Mouse (Mus musculus): ENCODE measurements at regions not wholly inside any gene's neighbourhood (a gene's known extent, or its start where the extent isn't known, plus 50 kb on each side); places are given as distances from the start of the nearest gene placed in this dataset.

DNA sequence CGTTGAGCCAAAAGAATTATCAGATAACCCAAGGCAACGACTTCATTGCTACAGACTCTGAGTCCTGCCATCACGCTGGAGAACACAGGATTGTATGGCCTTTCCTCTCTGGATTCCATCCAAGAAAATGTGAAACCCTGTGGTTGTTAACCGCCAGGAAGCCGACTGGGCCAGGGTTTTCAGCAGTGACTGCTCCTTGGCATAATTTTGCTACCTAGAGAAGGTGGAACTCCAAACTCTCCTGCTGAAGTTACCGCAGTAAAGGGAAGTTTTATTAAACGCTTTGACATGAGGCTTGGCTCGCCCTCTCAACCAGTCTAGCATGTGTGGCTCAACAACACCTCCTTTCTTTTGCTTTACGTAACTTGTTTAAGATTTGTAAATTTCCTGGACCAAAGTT, 116.9 kb downstream of the Wif1 start:
- ATAC-seq (ENCODE audit: extremely low read depth, insufficient number of reproducible peaks, low FRiP score, low TSS enrichment) = no peak
- H3K4me3 ChIP-seq = no peak overlapping the region
- H3K27ac ChIP-seq (replicated peaks) = no peak overlapping the region
- no peaks in the 10 kb centered on the region for H3K9me3 ChIP-seq
- 67% methylated on average over 9 of the region's 9 CpGs for WGBS
- H3K27me3 ChIP-seq (replicated peaks) = no peaks in the 10 kb centered on the region
- peaks cover 15% of the 10 kb centered on the region for H3K4me1 ChIP-seq
- H3K9ac ChIP-seq = no peak overlapping the region
- no peak overlapping the region for H3K4me2 ChIP-seq
- H3K36me3 ChIP-seq = no peaks in the 10 kb centered on the region

DNA sequence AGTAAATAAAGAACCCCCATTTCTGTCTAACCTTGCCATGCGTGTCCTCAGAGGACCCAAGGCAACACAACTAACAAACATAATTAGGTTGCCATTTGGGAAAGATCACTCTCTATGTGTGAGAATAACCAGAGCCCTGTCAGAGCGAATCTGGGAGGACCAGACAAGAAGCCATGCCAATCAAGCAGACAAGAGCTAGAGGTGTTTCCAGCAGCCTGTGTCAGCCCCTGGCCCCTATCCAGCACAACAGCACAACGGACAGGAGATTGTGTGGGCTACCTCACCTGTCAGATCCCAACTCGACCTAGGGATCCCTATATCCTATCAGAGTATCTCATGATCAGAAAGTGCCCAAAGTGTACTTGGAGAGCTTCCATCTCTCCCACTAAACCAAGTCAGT, 119.9 kb downstream of the Wif1 start:
- Histone ChIP-seq H3K36me3 (no peaks in the 10 kb centered on the region), H3K27me3 (replicated peaks) (no peaks in the 10 kb centered on the region), H3K9me3 (no peaks in the 10 kb centered on the region), H3K9ac (no peak overlapping the region), H3K4me3 (no peak overlapping the region), H3K4me1 (peaks cover 15% of the 10 kb centered on the region), H3K27ac (replicated peaks) (peak overlapping the region; percentile 33), H3K4me2 (peak overlapping the region; percentile 40)
- ATAC-seq (ENCODE audit: extremely low read depth, insufficient number of reproducible peaks, low FRiP score, low TSS enrichment) = no peak
- WGBS = 25% methylated on average over 4 of the region's 4 CpGs

DNA sequence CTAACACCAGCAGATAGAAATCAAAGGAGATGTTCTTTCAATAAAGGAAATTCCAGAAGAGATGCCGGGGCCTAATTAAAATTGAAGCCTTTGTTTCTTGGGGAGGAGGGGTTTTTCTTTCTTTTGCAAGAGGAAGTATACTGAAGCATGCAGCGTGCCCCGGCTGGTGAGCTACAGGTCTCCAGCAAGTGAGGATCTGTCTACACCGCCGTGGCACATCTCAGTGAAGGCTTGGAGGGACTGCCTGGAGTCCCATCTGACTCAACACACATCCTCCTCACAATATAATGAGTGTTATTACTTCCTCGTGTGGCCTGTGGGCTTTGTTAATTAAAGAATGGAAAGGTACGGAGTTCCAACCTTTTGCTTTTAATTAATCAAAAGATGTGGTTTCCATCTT, 126.7 kb downstream of the Wif1 start:
- 79% methylated on average over 7 of the region's 7 CpGs for WGBS

DNA sequence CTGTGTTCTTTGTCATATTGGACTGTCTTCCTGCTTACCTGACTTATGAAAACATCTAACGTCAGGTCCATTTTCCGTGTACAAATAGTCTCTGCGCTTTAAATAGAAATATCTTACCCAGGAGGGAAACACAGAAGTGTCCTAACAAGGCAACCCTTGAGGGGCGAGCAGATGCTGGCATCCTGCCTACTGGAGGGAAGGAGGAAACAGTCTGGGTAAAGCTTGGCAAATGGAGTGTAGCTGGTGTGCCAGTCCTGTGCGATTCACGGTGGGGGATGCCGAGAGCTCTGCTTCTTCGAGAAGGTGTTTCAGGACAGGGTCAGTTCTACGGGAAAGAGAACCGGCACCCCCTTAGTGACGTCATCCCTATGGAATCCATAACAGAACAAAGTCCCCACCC, 127.4 kb downstream of the Wif1 start:
- 0 out of 2 replicates have a peak overlapping the region, but pooled peaks have one; percentile 3 for H3K4me3 ChIP-seq
- H3K36me3 ChIP-seq = no peaks in the 10 kb centered on the region
- H3K9ac ChIP-seq = peak overlapping the region; percentile 33; the same call in 1 of the 2 replicates
- no peak; the same call in 1 of the 2 replicates for ATAC-seq (ENCODE audit: extremely low read depth, insufficient number of reproducible peaks, low FRiP score, low TSS enrichment)
- peak overlapping the region; percentile 40 for H3K4me2 ChIP-seq
- 53% methylated on average over 11 of the region's 11 CpGs for WGBS
- H3K27me3 ChIP-seq (replicated peaks) = no peaks in the 10 kb centered on the region
- H3K4me1 ChIP-seq = peaks cover 15% of the 10 kb centered on the region
- H3K9me3 ChIP-seq = peaks cover 6% of the 10 kb centered on the region; the same call in 1 of the 2 replicates
- H3K27ac ChIP-seq (replicated peaks) = peak overlapping the region; percentile 61

More for the DNA sequence above, 126.7 kb downstream of the Wif1 start:
- H3K27ac ChIP-seq (replicated peaks) = peak overlapping the region; percentile 61
- H3K9ac ChIP-seq = no peak overlapping the region
- H3K4me2 ChIP-seq = no peak overlapping the region
- ATAC-seq (ENCODE audit: extremely low read depth, insufficient number of reproducible peaks, low FRiP score, low TSS enrichment) = no peak
- H3K4me3 ChIP-seq = no peak overlapping the region
- H3K9me3 ChIP-seq = peaks cover 6% of the 10 kb centered on the region; the same call in 1 of the 2 replicates
- no peaks in the 10 kb centered on the region for H3K27me3 ChIP-seq (replicated peaks)
- no peaks in the 10 kb centered on the region for H3K36me3 ChIP-seq
- peaks cover 15% of the 10 kb centered on the region for H3K4me1 ChIP-seq

DNA sequence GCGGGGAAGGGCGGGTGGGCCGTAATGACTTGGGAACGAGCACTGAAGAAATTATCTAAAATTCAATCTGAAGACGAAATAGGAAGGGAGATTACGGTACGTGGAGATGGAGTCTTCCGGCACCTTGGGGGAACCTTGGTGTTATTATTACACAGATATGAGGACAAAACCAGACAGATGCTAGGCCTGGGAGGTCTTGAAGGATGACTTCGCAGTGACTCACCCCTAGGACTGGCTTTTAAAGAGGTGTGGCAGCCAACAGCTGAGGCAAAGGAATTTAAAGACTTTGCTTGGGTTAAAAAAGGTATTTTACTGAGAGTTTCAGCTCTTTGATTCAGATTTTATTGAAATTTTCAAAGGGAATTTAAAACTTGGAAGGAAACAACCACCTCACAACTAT, 140.3 kb downstream of the Wif1 start:
- no peak overlapping the region for H3K9ac ChIP-seq
- no peaks in the 10 kb centered on the region for H3K27me3 ChIP-seq (replicated peaks)
- no peak overlapping the region for H3K4me2 ChIP-seq
- H3K4me1 ChIP-seq = peaks cover 3% of the 10 kb centered on the region; the same call in 1 of the 2 replicates
- 79% methylated on average over 9 of the region's 9 CpGs for WGBS
- H3K36me3 ChIP-seq = no peaks in the 10 kb centered on the region
- H3K4me3 ChIP-seq = no peak overlapping the region
- ATAC-seq (ENCODE audit: extremely low read depth, insufficient number of reproducible peaks, low FRiP score, low TSS enrichment) = no peak
- H3K27ac ChIP-seq (replicated peaks) = no peak overlapping the region
- no peaks in the 10 kb centered on the region for H3K9me3 ChIP-seq

DNA sequence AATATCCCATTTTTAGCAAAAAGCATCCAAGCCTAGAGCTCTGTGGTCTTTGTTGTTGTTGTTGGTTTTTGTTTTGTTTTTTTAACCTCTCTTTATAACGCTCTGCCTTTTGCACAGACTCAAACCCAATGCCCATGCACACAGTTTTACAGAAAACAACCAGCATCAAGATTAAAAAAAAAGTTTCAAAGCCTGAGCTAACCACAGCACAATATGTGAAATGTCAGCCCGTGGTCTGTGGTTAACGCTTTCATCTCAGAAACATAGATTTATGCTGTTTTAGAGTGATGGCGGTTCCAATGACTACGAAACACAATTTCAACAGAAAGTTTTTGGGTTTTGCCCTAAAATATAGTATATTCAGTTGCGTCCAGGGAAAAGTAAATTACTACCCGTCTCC, 155.4 kb downstream of the Wif1 start:
- peaks cover 5% of the 10 kb centered on the region for H3K4me1 ChIP-seq
- WGBS = 84% methylated on average over 7 of the region's 7 CpGs
- ATAC-seq (ENCODE audit: extremely low read depth, insufficient number of reproducible peaks, low FRiP score, low TSS enrichment) = no peak

DNA sequence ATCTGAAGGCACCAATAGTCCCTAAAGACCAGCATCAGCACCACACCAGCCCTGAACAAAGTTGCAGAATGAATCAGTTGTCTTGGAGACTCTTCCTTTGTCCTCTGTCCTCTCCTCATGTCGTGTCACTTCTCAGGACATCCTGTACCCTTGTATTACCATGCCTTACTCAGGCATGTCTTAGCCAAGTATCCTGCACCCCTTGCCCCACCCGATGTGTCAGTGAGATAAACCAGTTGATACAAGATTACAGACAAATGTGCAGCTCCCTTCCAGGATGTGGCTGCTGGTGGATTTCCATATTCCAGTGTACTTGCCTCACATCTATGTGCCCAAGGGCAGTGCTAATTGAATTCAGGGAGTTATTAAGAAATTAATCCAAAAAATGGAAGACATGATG, 151.8 kb downstream of the Tbc1d30 start:
- H3K4me3 ChIP-seq = no peak overlapping the region
- H3K9me3 ChIP-seq = no peaks in the 10 kb centered on the region
- no peak overlapping the region for H3K4me2 ChIP-seq
- H3K27ac ChIP-seq (replicated peaks) = no peak overlapping the region
- 59% methylated on average over 2 of the region's 2 CpGs for WGBS
- no peaks in the 10 kb centered on the region for H3K36me3 ChIP-seq
- H3K4me1 ChIP-seq = no peaks in the 10 kb centered on the region
- no peak overlapping the region for H3K9ac ChIP-seq
- ATAC-seq (ENCODE audit: extremely low read depth, insufficient number of reproducible peaks, low FRiP score, low TSS enrichment) = no peak
- H3K27me3 ChIP-seq (replicated peaks) = no peaks in the 10 kb centered on the region

More for the DNA sequence above, 155.4 kb downstream of the Wif1 start:
- Histone ChIP-seq H3K9ac (no peak overlapping the region), H3K4me3 (no peak overlapping the region), H3K36me3 (no peaks in the 10 kb centered on the region), H3K27me3 (replicated peaks) (no peaks in the 10 kb centered on the region), H3K4me2 (no peak overlapping the region), H3K27ac (replicated peaks) (no peak overlapping the region), H3K9me3 (0 out of 2 replicates have a peak, but pooled peaks cover 7% of the 10 kb centered on the region)

DNA sequence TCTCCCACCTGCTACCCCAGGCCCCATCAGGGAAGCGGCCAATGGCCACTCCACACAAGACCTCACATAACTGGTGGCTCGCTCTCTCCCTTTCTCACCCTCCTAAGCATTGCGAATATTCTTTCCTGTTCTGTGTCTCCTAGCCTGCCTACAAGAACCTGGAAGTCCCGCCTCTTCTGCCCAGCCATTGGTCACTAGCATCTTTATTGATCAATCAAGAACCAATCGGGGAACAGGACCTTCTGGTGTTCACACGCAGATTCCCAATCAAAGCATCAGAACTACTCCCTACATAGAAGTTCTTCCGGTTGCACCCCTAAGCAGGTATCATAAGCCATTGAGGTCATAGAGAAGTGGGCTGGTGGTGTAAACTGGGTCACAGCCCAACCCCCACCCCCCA, 148.5 kb downstream of the Tbc1d30 start:
- H3K9ac ChIP-seq = no peak overlapping the region
- 86% methylated on average over 7 of the region's 7 CpGs for WGBS
- no peak overlapping the region for H3K4me2 ChIP-seq
- ATAC-seq (ENCODE audit: extremely low read depth, insufficient number of reproducible peaks, low FRiP score, low TSS enrichment) = no peak
- H3K9me3 ChIP-seq = no peaks in the 10 kb centered on the region
- H3K27me3 ChIP-seq (replicated peaks) = no peaks in the 10 kb centered on the region
- no peak overlapping the region for H3K4me3 ChIP-seq
- H3K4me1 ChIP-seq = peaks cover 13% of the 10 kb centered on the region
- no peak overlapping the region for H3K27ac ChIP-seq (replicated peaks)
- H3K36me3 ChIP-seq = no peaks in the 10 kb centered on the region

DNA sequence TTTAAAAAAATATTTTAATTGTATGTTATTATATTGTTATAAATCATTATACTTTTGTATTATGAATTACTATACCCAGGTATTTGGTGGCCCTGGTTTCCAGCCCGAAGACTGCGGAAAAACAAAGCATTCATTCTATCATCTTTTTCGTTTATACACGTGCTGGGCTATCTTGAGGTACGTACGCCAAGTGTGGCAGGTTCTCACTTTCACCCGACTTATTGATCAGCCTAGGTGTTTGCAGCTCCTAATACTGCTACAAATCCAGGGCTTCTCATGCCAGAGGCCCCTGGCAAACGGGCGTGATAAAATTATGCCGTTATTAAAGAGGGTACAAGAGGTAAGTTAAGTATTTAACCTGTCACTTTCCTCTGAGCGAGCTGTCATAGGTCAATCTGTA, 145.5 kb downstream of the Tbc1d30 start:
- Histone ChIP-seq H3K27me3 (replicated peaks) (no peaks in the 10 kb centered on the region), H3K27ac (replicated peaks) (peak overlapping the region; percentile 66), H3K4me3 (no peak overlapping the region), H3K4me1 (peaks cover 13% of the 10 kb centered on the region), H3K9me3 (no peaks in the 10 kb centered on the region), H3K9ac (no peak overlapping the region), H3K4me2 (no peak overlapping the region), H3K36me3 (no peaks in the 10 kb centered on the region)
- ATAC-seq (ENCODE audit: extremely low read depth, insufficient number of reproducible peaks, low FRiP score, low TSS enrichment) = no peak
- WGBS = 79% methylated on average over 11 of the region's 11 CpGs

DNA sequence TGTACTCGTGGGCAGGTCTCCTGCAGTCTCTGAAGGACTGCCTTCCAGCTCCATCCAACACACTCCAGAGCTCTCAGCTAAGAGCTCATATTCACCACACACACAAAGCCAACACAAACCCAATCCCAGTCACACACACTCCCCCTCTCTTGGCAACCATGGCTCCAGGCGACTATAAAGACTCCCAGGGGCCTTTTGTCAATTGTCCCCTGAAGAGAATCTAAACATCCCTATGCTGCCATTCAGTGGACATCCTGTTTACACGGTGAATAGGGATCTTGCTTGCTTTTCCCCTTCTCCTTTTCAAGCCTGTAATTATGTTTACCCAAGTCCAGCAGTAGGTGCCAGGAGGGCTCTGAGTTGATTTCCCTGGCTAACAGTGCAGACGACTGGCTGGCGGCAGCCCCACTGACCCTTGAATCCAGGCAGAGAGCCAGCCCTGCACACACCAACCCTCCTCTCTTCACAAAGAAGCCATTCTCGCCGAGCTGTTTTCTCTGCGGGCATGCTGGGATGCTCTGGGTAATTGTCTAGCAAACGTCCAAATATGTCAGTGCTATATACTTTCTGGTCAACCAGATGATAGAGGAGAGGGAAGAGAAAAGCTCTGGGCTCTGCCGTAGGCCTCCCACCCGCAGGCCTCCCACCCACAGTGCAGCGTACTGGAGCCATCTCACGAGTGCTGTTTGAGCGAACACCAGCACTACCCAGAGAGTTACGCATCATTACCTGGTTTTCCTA, 144.9 kb downstream of the Tbc1d30 start:
- Histone ChIP-seq H3K9me3 (no peaks in the 10 kb centered on the region), H3K4me2 (0 out of 2 replicates have a peak overlapping the region, but pooled peaks have one; percentile 7), H3K27me3 (replicated peaks) (no peaks in the 10 kb centered on the region), H3K27ac (replicated peaks) (peak overlapping the region; percentile 66), H3K4me3 (no peak overlapping the region), H3K9ac (no peak overlapping the region), H3K36me3 (no peaks in the 10 kb centered on the region), H3K4me1 (peaks cover 13% of the 10 kb centered on the region)
- ATAC-seq (ENCODE audit: extremely low read depth, insufficient number of reproducible peaks, low FRiP score, low TSS enrichment) = no peak
- WGBS = 40% methylated on average over 15 of the region's 15 CpGs

DNA sequence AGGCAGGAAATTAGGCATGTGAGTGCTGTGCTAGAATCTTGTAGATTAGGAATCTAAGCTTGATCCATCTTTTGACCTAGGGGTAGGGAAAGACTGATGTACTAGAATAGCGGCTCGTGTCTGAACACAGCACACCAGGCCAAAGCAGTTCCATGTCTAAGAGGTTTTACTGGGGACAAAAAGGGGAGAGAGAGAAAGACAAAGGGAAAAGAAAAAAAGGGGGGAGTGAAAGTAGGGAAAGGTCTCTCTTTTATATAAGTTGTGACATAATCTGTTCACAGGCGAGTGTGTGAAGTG, 144.4 kb downstream of the Tbc1d30 start:
- ATAC-seq (ENCODE audit: extremely low read depth, insufficient number of reproducible peaks, low FRiP score, low TSS enrichment) = no peak
- 81% methylated on average over 3 of the region's 3 CpGs for WGBS
- H3K9me3 ChIP-seq = no peaks in the 10 kb centered on the region
- H3K9ac ChIP-seq = no peak overlapping the region
- H3K36me3 ChIP-seq = no peaks in the 10 kb centered on the region
- no peak overlapping the region for H3K4me2 ChIP-seq
- no peak overlapping the region for H3K4me3 ChIP-seq
- peaks cover 13% of the 10 kb centered on the region for H3K4me1 ChIP-seq
- no peaks in the 10 kb centered on the region for H3K27me3 ChIP-seq (replicated peaks)
- H3K27ac ChIP-seq (replicated peaks) = peak overlapping the region; percentile 66

Measured in heart, embryonic 13.5 days (tissue).